Mouse (Mus musculus) ES-E14 (cell line): Measurements from ENCODE around the gene 1700016D06Rik.

Source experiments
- CHD2 ChIP-seq: IDR thresholded peaks from 2 replicates; pipeline ENCODE4 v1.6.1; 2014; ENCODE audit warnings: mild to moderate bottlenecking, low read depth, low read length, inconsistent platforms
- HCFC1 ChIP-seq: IDR thresholded peaks from 2 replicates; pipeline ENCODE4 v1.6.1; 2012; ENCODE audit warnings: low read length, inconsistent platforms, borderline replicate concordance; ENCODE audit not compliant: insufficient read depth
- ZNF384 ChIP-seq: IDR thresholded peaks from 2 replicates; pipeline ENCODE4 v1.6.1; 2012; ENCODE audit warnings: low read depth, low read length, inconsistent platforms

DNA sequence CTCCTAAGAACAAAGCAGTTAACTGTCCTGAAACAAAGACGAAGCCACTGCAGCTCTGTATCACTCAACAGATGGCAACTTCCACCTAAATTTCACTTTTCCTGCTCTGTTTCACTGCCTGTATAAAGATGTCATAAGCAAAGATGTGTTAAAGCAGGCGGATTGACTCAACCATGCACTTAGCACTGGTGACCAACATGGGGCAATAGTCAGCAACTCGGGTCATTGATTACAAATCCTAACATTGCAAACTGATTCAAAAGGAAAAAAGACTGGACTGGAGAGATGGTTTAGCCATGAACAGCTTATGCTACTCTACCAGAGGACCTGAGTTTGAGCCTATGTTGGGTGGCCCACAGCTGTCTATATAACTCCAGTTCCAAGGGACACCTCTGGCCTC is 8.7 kb upstream of the 1700016D06Rik start:
- no peak for TF ChIP-seq CHD2
- no peak for TF ChIP-seq ZNF384
- no peak for TF ChIP-seq HCFC1
